ENCODE assay signal across 20 mouse cellular contexts in genomic region chr16:50224946-50225345, GRCm38 (mm10).
"Had no signal": no experiment of that assay in that cellular context is flagged by ENCODE, and none has a peak within 500 bp of the region (broad histone marks: within the 10 kb centered on the region; RNA-seq: fewer than 3 reads in every experiment).

No protein-coding gene starts in this region.

- ATAC-seq: liver, embryonic 12.5 days; midbrain, embryonic 15.5 days had no signal

- DNase-seq: kidney, adult 18-20 months; kidney, adult 9 months; kidney, postnatal 25 days; layer of hippocampus, adult 9-11 months; lung, adult 18-20 months; lung, postnatal 10 days; lung, postnatal 36 days; right cerebral cortex, adult 18-20 months; right cerebral cortex, postnatal 14 days; right cerebral cortex, postnatal 4 days; thymus, adult 2 months; thymus, postnatal 14 days; thymus, postnatal 4 days had no signal

- H3K27me3 ChIP-seq: liver, embryonic 12.5 days; liver, embryonic 15.5 days; lung, embryonic 15.5 days; midbrain, embryonic 12.5 days; midbrain, embryonic 15.5 days; neural tube, embryonic 12.5 days; neural tube, embryonic 15.5 days had no signal

- H3K36me3 ChIP-seq: liver, embryonic 15.5 days; neural tube, embryonic 12.5 days had no signal
